Mouse (Mus musculus): ENCODE data around the gene Apaf1. TPM values are rescaled to one million over a fixed set of nuclear protein-coding genes. Genes with fewer than 3 reads are reported as not detected.

The Apaf1 gene
- polyA plus RNA-seq, 2 experiments = 33.2 to 39.4 TPM

GRCm38 (mm10) chr10:91109841-91110240 is 27.3 kb upstream of the Apaf1 start:
- H3K9ac ChIP-seq (ENCODE audit: low read depth, low read length, severe bottlenecking) = no peak overlapping the region
- H3K4me2 ChIP-seq (replicated peaks; ENCODE audit: low read depth, low read length, severe bottlenecking) = no peak overlapping the region
- no peak for DNase-seq (ENCODE audit: low spot score)
- peaks cover 22% of the 10 kb centered on the region for H3K36me3 ChIP-seq (ENCODE audit: control insufficient read depth, insufficient read depth, low read length)
- H3K4me3 ChIP-seq (replicated peaks; ENCODE audit: low read length) = no peak overlapping the region
- no peaks in the 10 kb centered on the region for H3K27me3 ChIP-seq (ENCODE audit: control insufficient read depth, insufficient read depth, low read length)
- peak; percentile 66 for ATAC-seq (ENCODE audit: low FRiP score, low read depth)
- H3K4me1 ChIP-seq (ENCODE audit: control insufficient read depth, insufficient read depth, low read length) = no peaks in the 10 kb centered on the region
- H3K9me3 ChIP-seq (ENCODE audit: control insufficient read depth, low read length) = peaks cover 14% of the 10 kb centered on the region; the same call in 1 of the 2 replicates
- WGBS = 61% methylated on average over 4 of the region's 4 CpGs
- H3K27ac ChIP-seq (replicated peaks; ENCODE audit: low read depth, low read length) = no peak overlapping the region
- TF ChIP-seq POLR2A (IDR thresholded peaks at IDR 0.05; ENCODE audit: borderline replicate concordance, extremely low read depth, insufficient read depth, insufficient read length) = no peak

GRCm38 (mm10) chr10:91105981-91106380 is 23.4 kb upstream of the Apaf1 start:
- H3K4me3 ChIP-seq (replicated peaks; ENCODE audit: low read length) = no peak overlapping the region
- 77% methylated on average over 3 of the region's 3 CpGs for WGBS
- H3K4me2 ChIP-seq (replicated peaks; ENCODE audit: low read depth, low read length, severe bottlenecking) = no peak overlapping the region
- no peak overlapping the region for H3K9ac ChIP-seq (ENCODE audit: low read depth, low read length, severe bottlenecking)
- H3K36me3 ChIP-seq (ENCODE audit: control insufficient read depth, insufficient read depth, low read length) = peaks cover 17% of the 10 kb centered on the region
- H3K9me3 ChIP-seq (ENCODE audit: control insufficient read depth, low read length) = peaks cover 12% of the 10 kb centered on the region
- H3K27me3 ChIP-seq (ENCODE audit: control insufficient read depth, insufficient read depth, low read length) = no peaks in the 10 kb centered on the region
- H3K27ac ChIP-seq (replicated peaks; ENCODE audit: low read depth, low read length) = no peak overlapping the region
- DNase-seq (ENCODE audit: low spot score) (no peak), ATAC-seq (ENCODE audit: low FRiP score, low read depth) (no peak)
- no peak for TF ChIP-seq POLR2A (IDR thresholded peaks at IDR 0.05; ENCODE audit: borderline replicate concordance, extremely low read depth, insufficient read depth, insufficient read length)
- H3K4me1 ChIP-seq (ENCODE audit: control insufficient read depth, insufficient read depth, low read length) = no peaks in the 10 kb centered on the region

GRCm38 (mm10) chr10:91102799-91103590 is 20.4 kb upstream of the Apaf1 start:
- DNase-seq (ENCODE audit: low spot score) (no peak), ATAC-seq (ENCODE audit: low FRiP score, low read depth) (0 out of 2 replicates have a peak, but pooled peaks have one; percentile 34)
- Histone ChIP-seq H3K27ac (replicated peaks; ENCODE audit: low read depth, low read length) (no peak overlapping the region), H3K9me3 (ENCODE audit: control insufficient read depth, low read length) (peaks cover 5% of the 10 kb centered on the region; the same call in 1 of the 2 replicates), H3K4me3 (replicated peaks; ENCODE audit: low read length) (no peak overlapping the region), H3K9ac (ENCODE audit: low read depth, low read length, severe bottlenecking) (no peak overlapping the region), H3K36me3 (ENCODE audit: control insufficient read depth, insufficient read depth, low read length) (peaks cover 35% of the 10 kb centered on the region), H3K4me2 (replicated peaks; ENCODE audit: low read depth, low read length, severe bottlenecking) (no peak overlapping the region), H3K4me1 (ENCODE audit: control insufficient read depth, insufficient read depth, low read length) (no peaks in the 10 kb centered on the region), H3K27me3 (ENCODE audit: control insufficient read depth, insufficient read depth, low read length) (no peaks in the 10 kb centered on the region)
- 86% methylated on average over 14 of the region's 14 CpGs for WGBS
- no peak for TF ChIP-seq POLR2A (IDR thresholded peaks at IDR 0.05; ENCODE audit: borderline replicate concordance, extremely low read depth, insufficient read depth, insufficient read length)

GRCm38 (mm10) chr10:91101936-91102335 is 19.4 kb upstream of the Apaf1 start:
- 89% methylated on average over 25 of the region's 25 CpGs for WGBS
- no peak for TF ChIP-seq POLR2A (IDR thresholded peaks at IDR 0.05; ENCODE audit: borderline replicate concordance, extremely low read depth, insufficient read depth, insufficient read length)
- DNase-seq (ENCODE audit: low spot score) (no peak), ATAC-seq (ENCODE audit: low FRiP score, low read depth) (no peak)
- peaks cover 44% of the 10 kb centered on the region for H3K36me3 ChIP-seq (ENCODE audit: control insufficient read depth, insufficient read depth, low read length)
- H3K4me2 ChIP-seq (replicated peaks; ENCODE audit: low read depth, low read length, severe bottlenecking) = no peak overlapping the region
- H3K4me1 ChIP-seq (ENCODE audit: control insufficient read depth, insufficient read depth, low read length) = no peaks in the 10 kb centered on the region
- peaks cover 5% of the 10 kb centered on the region; the same call in 1 of the 2 replicates for H3K9me3 ChIP-seq (ENCODE audit: control insufficient read depth, low read length)
- no peak overlapping the region for H3K27ac ChIP-seq (replicated peaks; ENCODE audit: low read depth, low read length)
- H3K4me3 ChIP-seq (replicated peaks; ENCODE audit: low read length) = no peak overlapping the region
- no peaks in the 10 kb centered on the region for H3K27me3 ChIP-seq (ENCODE audit: control insufficient read depth, insufficient read depth, low read length)
- no peak overlapping the region for H3K9ac ChIP-seq (ENCODE audit: low read depth, low read length, severe bottlenecking)

GRCm38 (mm10) chr10:91100101-91100500 is 17.5 kb upstream of the Apaf1 start:
- no peaks in the 10 kb centered on the region for H3K27me3 ChIP-seq (ENCODE audit: control insufficient read depth, insufficient read depth, low read length)
- 92% methylated on average over 1 of the region's 1 CpGs for WGBS
- DNase-seq (ENCODE audit: low spot score) (no peak), ATAC-seq (ENCODE audit: low FRiP score, low read depth) (no peak)
- no peak overlapping the region for H3K4me2 ChIP-seq (replicated peaks; ENCODE audit: low read depth, low read length, severe bottlenecking)
- H3K27ac ChIP-seq (replicated peaks; ENCODE audit: low read depth, low read length) = no peak overlapping the region
- H3K9ac ChIP-seq (ENCODE audit: low read depth, low read length, severe bottlenecking) = no peak overlapping the region
- H3K9me3 ChIP-seq (ENCODE audit: control insufficient read depth, low read length) = peaks cover 5% of the 10 kb centered on the region; the same call in 1 of the 2 replicates
- no peak overlapping the region for H3K4me3 ChIP-seq (replicated peaks; ENCODE audit: low read length)
- no peak for TF ChIP-seq POLR2A (IDR thresholded peaks at IDR 0.05; ENCODE audit: borderline replicate concordance, extremely low read depth, insufficient read depth, insufficient read length)
- H3K4me1 ChIP-seq (ENCODE audit: control insufficient read depth, insufficient read depth, low read length) = no peaks in the 10 kb centered on the region
- H3K36me3 ChIP-seq (ENCODE audit: control insufficient read depth, insufficient read depth, low read length) = peaks cover 55% of the 10 kb centered on the region

Measured in limb, embryonic 14.5 days (tissue).